Mouse (Mus musculus): ENCODE measurements around the gene Miox.

DNA sequence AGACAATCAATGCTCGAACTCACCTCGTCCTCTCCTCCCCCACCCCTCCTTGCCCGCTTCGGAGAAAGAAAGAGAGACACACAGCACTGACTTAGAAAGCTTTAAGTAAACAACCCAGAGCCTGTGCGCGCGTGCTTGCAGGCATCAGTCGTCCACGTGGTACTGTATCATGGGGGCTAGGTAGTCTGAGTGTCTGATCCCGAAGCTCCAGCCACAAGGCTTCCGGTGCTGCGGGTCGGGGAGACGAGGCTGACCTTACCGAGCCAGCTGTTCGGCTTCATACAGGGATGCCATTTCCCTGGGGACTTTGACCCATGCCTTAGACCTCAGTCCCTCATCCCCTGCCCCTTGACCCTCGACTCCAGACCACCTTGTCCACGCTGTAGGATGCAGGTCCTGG is 43.2 kb downstream of the Miox start:
- TF ChIP-seq CTCF (IDR thresholded peaks at IDR 0.05; ENCODE audit: low read depth) (no peak), EP300 (optimal IDR thresholded peaks at IDR 0.05) (no peak)
